Mouse (Mus musculus) G1E (cell line): ENCODE data around the gene Col9a3.

Experiments used
- CTCF ChIP-seq: IDR thresholded peaks from 2 replicates; pipeline ENCODE4 v1.5.1; 2012; ENCODE audit warnings: low read depth, low read length, inconsistent platforms, mixed read lengths
- GATA1 ChIP-seq: IDR thresholded peaks from 2 replicates; pipeline ENCODE4 v1.6.1; 2012; ENCODE audit warnings: borderline replicate concordance, low read length, inconsistent platforms, mixed read lengths
- TAL1 ChIP-seq: conservative IDR thresholded peaks from 2 replicates; pipeline ENCODE4 v1.6.1; 2012; ENCODE audit warnings: low read depth, low read length, inconsistent platforms, mixed read lengths

DNA sequence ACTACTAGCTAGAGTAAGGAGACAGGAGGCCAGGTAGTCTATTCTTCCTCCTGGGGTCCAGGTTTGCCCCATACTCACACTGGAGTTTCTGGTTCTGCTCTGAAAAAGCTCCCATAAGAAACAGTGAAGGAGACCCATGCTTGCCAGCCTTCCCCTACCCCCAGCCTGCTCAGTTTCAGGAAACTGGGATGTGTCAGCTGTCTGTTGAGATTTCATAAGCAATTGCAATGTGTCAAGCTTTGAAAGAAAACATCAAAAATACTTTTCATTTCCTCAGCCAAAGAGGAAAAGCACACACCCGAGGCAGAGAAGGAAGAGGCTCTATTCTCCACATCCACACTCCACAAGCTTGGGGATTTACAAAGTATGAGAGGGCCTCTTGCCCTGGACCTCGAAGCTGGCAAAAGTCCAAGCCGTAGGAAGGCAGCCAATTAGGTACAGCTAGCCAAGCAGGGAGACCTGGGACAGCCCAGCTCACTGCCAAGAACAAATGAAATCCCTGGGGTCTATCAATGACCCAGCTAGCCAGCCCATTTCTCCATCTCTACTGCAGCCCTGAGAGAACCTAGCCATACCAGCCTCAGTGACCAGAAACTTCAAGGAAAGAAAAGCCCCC lies 28.5 kb upstream of the Col9a3 start:
- TF ChIP-seq GATA1 = no peak
- TF ChIP-seq CTCF = no peak
- TF ChIP-seq TAL1 = no peak
